Mouse (Mus musculus) hindbrain, embryonic 16.5 days (tissue): ENCODE results near the gene Jhy. TPM values are rescaled to one million over a fixed set of nuclear protein-coding genes. Genes with fewer than 3 reads are reported as not detected.
A peak's percentile ranks its signal among the peaks of the same experiment; 100 is the strongest.

Experiments
- ATAC-seq: fragments of 200-750 bp; cut with Nextera tagmentation; 2 replicates; pipeline ENCODE4 v1.8.0; 2017; ENCODE audit warnings: moderate TSS enrichment, moderate library complexity
- H3K27ac ChIP-seq: fragments of 300-500 bp; sonication (generic); 2 replicates; pipeline ENCODE4 v1.5.1; 2014; ENCODE audit warnings: low read depth, mild to moderate bottlenecking, control low read depth, low read length, moderate library complexity
- H3K27me3 ChIP-seq: fragments of 300-500 bp; sonication (generic); replicated peaks from 2 replicates; pipeline ENCODE4 v1.6.1; 2014; ENCODE audit warnings: low read length; ENCODE audit not compliant: control insufficient read depth, insufficient read depth
- H3K36me3 ChIP-seq: fragments of 300-500 bp; sonication (generic); 2 replicates; pipeline ENCODE4 v1.6.1; 2014; ENCODE audit warnings: mild to moderate bottlenecking, low read length, moderate library complexity, mixed read lengths; ENCODE audit not compliant: control insufficient read depth, insufficient read depth
- H3K4me1 ChIP-seq: fragments of 300-500 bp; sonication (generic); 2 replicates; pipeline ENCODE4 v1.6.1; 2014; ENCODE audit warnings: low read depth, low read length; ENCODE audit not compliant: control insufficient read depth, insufficient read depth
- H3K4me2 ChIP-seq: fragments of 300-500 bp; sonication (generic); 2 replicates; pipeline ENCODE4 v1.6.1; 2014; ENCODE audit warnings: mild to moderate bottlenecking, low read length, control low read depth, moderate library complexity
- H3K4me3 ChIP-seq: fragments of 300-500 bp; sonication (generic); 2 replicates; pipeline ENCODE4 v1.5.1; 2014; ENCODE audit warnings: mild to moderate bottlenecking, low read length, control low read depth, moderate library complexity
- H3K9ac ChIP-seq: fragments of 300-500 bp; sonication (generic); 2 replicates; pipeline ENCODE4 v1.6.1; 2014; ENCODE audit warnings: low read depth, mild to moderate bottlenecking, control low read depth, low read length, moderate library complexity
- H3K9me3 ChIP-seq: fragments of 300-500 bp; sonication (generic); 2 replicates; pipeline ENCODE4 v1.6.1; 2014; ENCODE audit warnings: mild to moderate bottlenecking, low read length, moderate library complexity; ENCODE audit not compliant: control insufficient read depth
- WGBS: fragments of 180-500 bp; shearing (Covaris S2); extraction: QIAGEN DNeasy Blood & Tissue Kit; methylation state at CpG from one replicate; pipeline ENCODE4 v1.1.7; 2014; 5-methylcytosine and 5-hydroxymethylcytosine counted together
- polyA plus RNA-seq: library from polyadenylated mRNA; unstranded; fragments of >200 nt; fragmentation: Nextera tagmentation; extraction: Ambion mirVana; gene quantifications from 2 replicates; pipeline ENCODE4 v1.2.1, GENCODE M21; 2015

The Jhy gene
- 0.97 and 1.3 TPM in 2 replicates for polyA plus RNA-seq

DNA sequence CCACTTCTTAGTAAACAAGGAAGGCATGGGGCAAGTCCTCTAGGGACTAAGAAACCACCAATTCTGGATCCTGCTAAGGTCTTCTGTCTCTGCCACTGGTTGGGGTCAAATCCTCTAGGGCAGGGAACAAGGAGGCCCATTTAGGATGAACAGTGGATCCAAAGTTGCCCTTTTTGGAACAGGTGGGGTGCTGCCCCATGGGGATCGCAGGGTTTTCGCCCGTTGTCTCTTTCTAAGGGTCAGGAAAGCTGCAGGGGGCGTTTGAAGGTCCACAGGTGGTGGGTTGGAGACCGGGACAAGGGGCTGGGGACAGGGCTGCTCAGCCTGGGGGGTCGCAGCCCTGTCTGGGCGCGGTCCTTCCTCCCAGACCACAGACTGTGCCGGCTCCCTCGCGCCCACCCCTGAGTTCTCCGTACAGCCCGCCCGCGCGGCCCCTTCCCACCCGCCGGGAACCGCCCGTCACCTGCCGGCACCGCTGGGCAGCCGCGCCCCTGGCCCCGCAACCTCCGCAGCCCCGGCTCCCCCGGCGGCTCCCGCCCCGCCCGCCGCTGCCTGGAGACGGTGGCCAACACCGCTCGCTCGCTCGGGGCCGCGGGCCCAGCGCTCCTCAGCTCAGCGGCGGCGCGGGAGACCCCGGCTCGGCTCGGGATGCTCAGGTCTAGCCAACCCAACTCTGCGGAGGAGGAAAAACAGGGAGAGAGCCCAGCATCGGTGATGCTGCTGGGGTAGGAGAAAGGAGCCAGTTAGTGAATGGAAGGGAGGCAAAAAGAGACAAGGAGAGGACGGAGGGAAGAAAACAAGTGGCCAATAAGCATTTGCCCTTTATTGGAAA is at the start of gene Jhy:
Gene Jhy (minus strand): TSS at position 533 of the 832 bp plus-strand sequence.
- Histone ChIP-seq H3K27ac (no peak within 1 kb of the TSS), H3K27me3 (peaks cover 13% of the 10 kb centered on the region), H3K4me1 (peaks cover 10% of the 10 kb centered on the region), H3K9me3 (no peaks in the 10 kb centered on the region), H3K9ac (peak within 1 kb of the TSS; percentile 71), H3K4me3 (peak within 1 kb of the TSS; percentile 55), H3K36me3 (no peaks in the 10 kb centered on the region), H3K4me2 (peak within 1 kb of the TSS; percentile 99)
- peak; percentile 81 for ATAC-seq
- under 1% methylated on average over 42 of the region's 51 CpGs for WGBS

DNA sequence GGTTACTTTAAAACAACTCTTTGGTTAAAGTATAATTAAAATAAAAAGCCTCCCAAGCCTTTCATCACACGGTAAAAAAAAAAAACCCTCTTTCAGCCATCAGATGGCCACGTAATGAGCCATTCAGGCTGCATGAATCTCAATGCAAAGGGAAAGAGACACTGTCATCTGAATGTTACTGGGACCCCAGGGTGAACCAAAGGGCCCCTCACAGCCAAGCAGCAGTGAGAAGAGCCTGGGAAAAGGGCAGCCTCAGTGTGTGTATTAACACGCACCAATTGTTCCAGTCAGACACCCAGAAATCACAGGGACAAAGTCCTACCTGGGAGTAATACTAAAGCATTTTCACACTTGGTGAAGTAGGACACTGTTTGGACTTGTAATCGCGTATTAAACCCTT is 48.5 kb upstream of the Jhy start:
- H3K4me3 ChIP-seq, result no peak overlapping the region
- no peak overlapping the region for H3K4me2 ChIP-seq
- H3K9me3 ChIP-seq, result no peaks in the 10 kb centered on the region
- 41% methylated on average over 5 of the region's 5 CpGs for WGBS
- no peaks in the 10 kb centered on the region for H3K36me3 ChIP-seq
- no peak overlapping the region for H3K9ac ChIP-seq
- no peak for ATAC-seq
- H3K4me1 ChIP-seq, result peaks cover 5% of the 10 kb centered on the region; the same call in 1 of the 2 replicates
- peak overlapping the region; percentile 81 for H3K27ac ChIP-seq
- H3K27me3 ChIP-seq, result no peaks in the 10 kb centered on the region

DNA sequence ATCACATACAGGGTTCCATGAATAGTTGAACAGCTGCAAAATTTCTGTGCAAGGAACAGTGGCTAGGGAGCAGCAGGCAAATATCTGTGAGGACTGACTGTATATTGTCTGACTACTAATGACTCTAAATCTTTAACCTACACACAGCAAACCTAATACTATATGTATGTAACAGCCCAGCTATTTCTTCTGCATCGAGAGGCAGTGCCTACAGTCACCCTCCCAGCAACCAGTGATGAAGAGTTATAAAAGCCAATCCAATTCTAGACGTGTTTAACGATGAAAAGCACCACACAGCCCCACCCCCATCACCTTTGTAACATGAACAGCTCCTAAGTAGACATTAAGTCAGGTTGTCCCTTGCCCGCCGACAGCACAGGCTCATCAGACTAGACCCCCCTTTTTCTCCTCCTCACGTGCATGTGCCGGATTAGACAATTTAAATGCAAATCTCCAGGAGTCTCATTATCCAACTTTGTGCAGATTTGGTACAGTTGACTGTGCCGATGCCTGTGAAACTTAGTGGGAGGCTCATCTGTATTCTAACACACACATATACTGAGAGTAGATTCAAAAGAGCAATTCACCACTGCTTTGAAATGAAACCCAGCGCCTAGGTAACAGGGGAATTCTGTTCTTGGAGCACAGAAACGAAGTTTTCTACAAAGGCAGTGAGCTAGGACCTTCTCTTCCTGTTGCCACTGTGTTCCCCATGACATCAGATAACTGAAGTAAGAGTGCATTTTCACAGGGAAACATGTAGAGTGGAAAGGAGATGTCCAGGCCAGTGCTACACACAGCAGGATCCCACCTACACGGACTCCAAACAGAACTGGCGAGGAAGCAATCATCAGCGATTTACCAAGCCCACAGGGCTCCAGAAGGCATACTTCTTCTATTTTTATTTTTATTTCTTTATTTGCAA is 47.9 kb upstream of the Jhy start:
- 27% methylated on average over 13 of the region's 13 CpGs for WGBS
- Histone ChIP-seq H3K27me3 (no peaks in the 10 kb centered on the region), H3K36me3 (no peaks in the 10 kb centered on the region), H3K4me1 (peaks cover 5% of the 10 kb centered on the region; the same call in 1 of the 2 replicates), H3K27ac (peak overlapping the region; percentile 81), H3K4me2 (peak overlapping the region; percentile 27), H3K9me3 (no peaks in the 10 kb centered on the region), H3K4me3 (no peak overlapping the region), H3K9ac (no peak overlapping the region)
- ATAC-seq, result peak; percentile 90

DNA sequence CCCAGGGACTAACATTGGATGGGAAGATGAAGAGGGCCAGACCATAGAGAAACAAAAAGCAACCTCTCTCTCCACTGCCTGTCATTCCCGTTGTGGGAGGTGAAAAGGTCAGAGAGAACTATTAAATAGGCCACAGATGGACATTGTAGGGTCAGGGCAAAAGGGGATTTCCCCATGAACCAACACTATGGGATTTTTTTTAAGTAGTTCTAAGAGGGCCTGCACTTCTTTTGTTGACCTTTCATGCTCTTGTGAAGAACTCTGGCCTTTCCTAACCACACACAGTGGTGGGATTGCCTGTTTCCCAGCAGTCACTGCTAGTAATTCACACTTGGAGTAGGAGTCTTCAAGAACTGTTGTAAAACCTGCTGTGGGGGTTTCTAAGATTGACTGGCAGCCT is 43.9 kb upstream of the Jhy start:
- H3K9me3 ChIP-seq, result no peaks in the 10 kb centered on the region
- peaks cover 5% of the 10 kb centered on the region; the same call in 1 of the 2 replicates for H3K4me1 ChIP-seq
- H3K36me3 ChIP-seq, result no peaks in the 10 kb centered on the region
- H3K9ac ChIP-seq, result no peak overlapping the region
- ATAC-seq, result no peak
- no peak overlapping the region for H3K27ac ChIP-seq
- no peak overlapping the region for H3K4me2 ChIP-seq
- H3K27me3 ChIP-seq, result no peaks in the 10 kb centered on the region
- 10% methylated on average over 1 of the region's 1 CpGs for WGBS
- no peak overlapping the region for H3K4me3 ChIP-seq

DNA sequence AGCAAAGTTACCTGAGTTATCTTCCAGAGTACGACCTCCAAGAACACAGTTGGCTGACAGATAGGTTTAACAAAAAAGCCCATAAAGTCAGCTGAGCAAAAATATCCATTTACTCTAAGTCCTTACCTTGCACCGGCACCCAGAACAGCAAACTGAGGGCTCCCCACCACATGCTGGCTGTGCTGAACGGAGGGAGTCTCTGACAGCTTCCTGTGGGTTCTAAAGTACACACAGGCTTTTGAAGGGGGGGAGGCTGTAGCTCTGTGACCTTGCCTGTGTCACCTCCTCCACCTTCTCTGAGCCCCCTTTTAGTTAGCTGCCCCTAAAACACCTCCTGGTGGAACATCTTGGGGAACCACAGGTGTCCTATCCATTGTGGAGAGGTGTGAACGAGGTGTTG is 40.5 kb upstream of the Jhy start, which contains the start of gene Crtam:
Gene Crtam (minus strand): TSS at position 214 of the 400 bp plus-strand sequence.
- Histone ChIP-seq H3K4me1 (no peaks in the 10 kb centered on the region; the same call in 1 of the 2 replicates), H3K27me3 (no peaks in the 10 kb centered on the region), H3K9ac (no peak within 1 kb of the TSS), H3K9me3 (no peaks in the 10 kb centered on the region), H3K4me2 (no peak within 1 kb of the TSS), H3K27ac (no peak within 1 kb of the TSS), H3K4me3 (no peak within 1 kb of the TSS), H3K36me3 (no peaks in the 10 kb centered on the region)
- ATAC-seq, result no peak
- WGBS, result 74% methylated on average over 4 of the region's 4 CpGs

DNA sequence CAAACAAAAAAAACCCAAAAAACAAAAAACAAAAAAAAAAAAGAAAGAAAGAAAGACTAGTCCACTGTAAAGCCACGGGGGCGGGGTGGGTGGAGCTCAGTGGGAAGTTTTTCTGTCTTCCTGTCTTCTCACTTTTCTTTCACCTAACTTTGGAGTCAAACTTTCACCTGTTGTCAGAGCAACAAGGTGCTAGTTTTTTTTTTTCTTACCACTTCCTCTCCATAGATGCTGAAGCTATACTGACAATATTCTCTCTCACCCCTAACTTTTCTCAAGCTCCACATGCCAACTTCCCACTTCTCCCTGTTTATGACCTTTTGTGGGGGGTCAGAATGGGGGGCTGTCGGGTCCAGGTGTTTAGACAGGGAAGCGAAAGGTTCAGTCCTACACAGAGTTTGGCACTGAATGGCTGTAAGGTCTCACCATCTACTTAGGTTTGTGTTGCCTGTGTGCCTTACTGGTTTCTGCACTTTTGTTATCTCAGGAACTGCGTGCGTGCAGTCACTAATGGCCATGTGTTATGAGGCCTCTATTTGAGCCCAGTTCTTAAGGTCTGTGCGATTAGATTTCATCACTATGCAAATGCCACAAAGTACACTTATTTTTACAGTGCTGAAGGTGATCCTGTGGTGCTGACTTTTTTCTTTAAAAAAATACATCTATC is 33.3 kb upstream of the Jhy start:
- Histone ChIP-seq H3K4me1 (no peaks in the 10 kb centered on the region; the same call in 1 of the 2 replicates), H3K4me2 (no peak overlapping the region), H3K9ac (no peak overlapping the region), H3K36me3 (no peaks in the 10 kb centered on the region), H3K27me3 (no peaks in the 10 kb centered on the region), H3K9me3 (no peaks in the 10 kb centered on the region), H3K27ac (no peak overlapping the region), H3K4me3 (no peak overlapping the region)
- 89% methylated on average over 7 of the region's 7 CpGs for WGBS
- no peak for ATAC-seq

DNA sequence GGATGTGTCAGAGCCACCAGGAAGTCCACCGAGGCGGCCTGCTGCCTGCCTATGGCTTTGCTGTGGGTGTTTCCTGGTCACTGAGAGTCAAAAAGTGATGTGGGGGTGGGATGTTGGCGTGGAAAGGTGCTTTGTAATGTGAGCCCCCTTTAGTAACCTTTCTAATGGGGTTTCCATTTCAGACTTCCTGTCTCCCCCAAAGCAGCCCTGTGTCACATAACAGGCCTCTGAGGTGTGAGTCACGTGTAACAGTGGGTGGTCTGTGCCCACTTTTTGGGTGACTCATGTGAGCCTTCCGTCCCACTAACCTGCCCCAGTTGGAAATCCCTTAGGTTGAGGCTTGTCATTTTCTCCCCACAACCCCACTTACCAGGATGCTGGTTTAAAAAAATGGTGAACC is 30.2 kb upstream of the Jhy start:
- Histone ChIP-seq H3K27me3 (no peaks in the 10 kb centered on the region), H3K4me1 (peaks cover 5% of the 10 kb centered on the region), H3K27ac (no peak overlapping the region), H3K36me3 (no peaks in the 10 kb centered on the region), H3K4me2 (no peak overlapping the region), H3K9ac (no peak overlapping the region), H3K4me3 (no peak overlapping the region), H3K9me3 (no peaks in the 10 kb centered on the region)
- no peak for ATAC-seq
- WGBS, result 90% methylated on average over 5 of the region's 5 CpGs

DNA sequence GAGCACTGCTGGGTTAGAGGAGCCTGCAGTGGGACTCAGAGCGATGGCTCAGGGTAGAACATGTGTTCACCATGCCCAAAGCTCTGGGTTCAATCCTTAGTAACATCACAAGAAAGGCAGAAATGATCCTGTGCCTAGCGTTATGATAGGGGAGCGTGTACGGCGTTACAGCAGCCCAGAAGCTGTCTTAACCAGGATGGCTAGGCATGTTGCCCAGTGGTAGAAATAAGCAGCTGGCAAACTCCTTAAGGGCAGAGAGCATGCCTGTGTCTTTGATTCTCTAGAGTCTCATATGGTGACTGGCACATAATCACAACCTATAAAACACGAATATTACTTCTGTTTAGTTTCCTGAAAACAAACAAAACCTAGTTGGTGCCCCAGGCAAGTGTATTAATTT is 27.6 kb upstream of the Jhy start:
- WGBS, result 67% methylated on average over 6 of the region's 6 CpGs
- H3K9me3 ChIP-seq, result no peaks in the 10 kb centered on the region
- H3K4me1 ChIP-seq, result peaks cover 5% of the 10 kb centered on the region
- ATAC-seq, result no peak
- no peak overlapping the region for H3K4me3 ChIP-seq
- H3K4me2 ChIP-seq, result no peak overlapping the region
- H3K36me3 ChIP-seq, result no peaks in the 10 kb centered on the region
- no peak overlapping the region for H3K27ac ChIP-seq
- no peaks in the 10 kb centered on the region for H3K27me3 ChIP-seq
- no peak overlapping the region for H3K9ac ChIP-seq
